Mouse (Mus musculus): ENCODE results near the gene Mcidas. TPM values are rescaled to one million over a fixed set of nuclear protein-coding genes. Genes with fewer than 3 reads are reported as not detected.

Gene Mcidas
- total and polyA plus RNA-seq, 3 experiments: not detected

DNA sequence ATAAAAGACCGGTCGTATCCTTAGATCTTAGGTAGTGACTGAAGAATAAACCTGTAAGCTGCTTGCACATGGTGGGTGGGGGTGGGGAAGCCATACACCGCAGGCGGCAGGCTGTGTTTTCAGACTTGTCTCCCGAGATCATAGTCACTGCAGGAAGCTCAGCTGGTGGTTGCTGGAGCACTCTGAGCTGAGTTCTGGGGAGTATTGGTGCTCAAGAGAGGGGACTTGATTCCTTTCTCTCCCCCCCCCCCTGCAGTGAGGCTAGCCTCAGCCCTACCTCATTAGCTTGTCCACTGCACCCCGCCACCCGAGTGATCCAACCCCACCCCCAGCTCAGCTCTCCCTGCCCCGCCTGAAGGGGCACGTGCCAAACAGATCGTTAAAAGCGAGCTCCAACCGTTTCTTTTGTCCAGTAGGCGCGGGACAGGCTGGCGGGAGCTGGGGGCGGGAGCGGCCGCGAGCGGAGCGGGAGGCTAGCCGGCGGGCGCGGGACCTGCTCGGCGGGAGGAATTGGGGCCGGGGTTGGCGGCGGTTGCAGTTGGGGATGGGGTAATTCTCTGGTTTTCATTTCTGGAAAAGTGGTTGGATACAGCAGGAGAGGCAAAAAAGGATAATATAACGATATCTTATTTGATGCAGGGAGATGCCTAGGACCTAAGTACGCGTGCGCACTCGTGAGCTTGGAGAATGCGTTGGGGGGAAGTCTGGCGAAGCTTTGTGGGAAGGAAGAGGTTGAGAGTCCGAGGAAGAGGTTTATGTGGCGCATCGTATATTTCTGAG is 38.3 kb downstream of the Mcidas start:
- dilution Hi-C loops (cut with MboI; ENCODE audit: extremely low pct_ligation_motif_present, extremely low pct_unique_long_range_greater_than_20kb, low sequenced_read_pairs) (no loop called here), in situ Hi-C loops (cut with MboI; ENCODE audit: low pct_ligation_motif_present, low pct_unique_long_range_greater_than_20kb, low sequenced_read_pairs) (loop anchor here (5.0 to 25.0 kb wide), 3 partner anchors 45 to 745 kb away; partner anchors contain the start of genes Ankrd55 and Ccno)
- TF ChIP-seq ZMIZ1 (IDR thresholded peaks at IDR 0.05; ENCODE audit: low read depth, low read length) (no peak), BHLHE40 (IDR thresholded peaks at IDR 0.05; ENCODE audit: low read depth, low read length) (peak; percentile 20; the same call in 1 of the 2 replicates)
- peaks cover 2 to 9% of the 10 kb centered on the region in 2 experiments; a peak in 1 of 4 replicates for H3K4me1 ChIP-seq (ENCODE audit: control insufficient read depth in 1 of 2, insufficient read depth in 2 of 2)
- no peak overlapping the region for H3K4me3 ChIP-seq (replicated peaks in 1 of 3; ENCODE audit: low read depth in 2 of 3, low read length in 2 of 3, poor library complexity in 1 of 3)
- no peak overlapping the region for H3K9ac ChIP-seq (ENCODE audit: insufficient read depth, low read depth)
- H3K27ac ChIP-seq (ENCODE audit: insufficient read depth, low read depth): no peak overlapping the region
- H3K9me3 ChIP-seq (replicated peaks; ENCODE audit: low read length): no peaks in the 10 kb centered on the region
- no peaks in the 10 kb centered on the region for H3K36me3 ChIP-seq (replicated peaks in 1 of 2; ENCODE audit: control insufficient read depth in 1 of 2, insufficient read depth in 1 of 2, low read length in 1 of 2)
- no peak for DNase-seq (ENCODE audit: extremely low read depth)
- peaks cover 17% of the 10 kb centered on the region for H3K27me3 ChIP-seq (replicated peaks)
- peak overlapping the region; percentile 25; the same call in 1 of the 2 replicates for H3K4me2 ChIP-seq (ENCODE audit: insufficient read depth, low read depth, poor library complexity, severe bottlenecking)
- no peaks in the 10 kb centered on the region for H3K79me2 ChIP-seq (replicated peaks; ENCODE audit: control insufficient read depth, extremely low read depth, insufficient read depth, poor library complexity, severe bottlenecking)

DNA sequence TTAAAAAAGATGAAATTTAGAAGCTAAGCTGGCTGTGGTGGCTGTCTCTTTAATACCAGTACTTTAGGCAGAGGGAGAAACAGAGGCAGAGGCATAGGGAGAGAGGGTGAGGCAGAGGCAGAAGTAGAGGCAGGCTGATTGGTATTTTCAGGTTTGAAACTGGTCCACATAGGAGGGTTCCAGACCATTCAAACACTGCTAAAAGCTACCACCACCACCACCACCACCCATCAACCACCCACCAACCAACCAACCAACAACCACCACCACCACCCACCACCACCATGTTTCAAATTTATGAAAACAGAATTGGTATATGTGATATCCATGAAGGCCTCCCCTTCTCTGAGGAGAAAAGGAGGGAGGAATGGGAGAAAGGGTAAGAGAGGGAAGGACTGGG is 39.2 kb downstream of the Mcidas start:
- in situ Hi-C loops (cut with MboI; ENCODE audit: low pct_ligation_motif_present, low pct_unique_long_range_greater_than_20kb, low sequenced_read_pairs) (loop anchor here (5.0 to 25.0 kb wide), 3 partner anchors 46 to 746 kb away; partner anchors contain the start of genes Ankrd55 and Ccno), dilution Hi-C loops (cut with MboI; ENCODE audit: extremely low pct_ligation_motif_present, extremely low pct_unique_long_range_greater_than_20kb, low sequenced_read_pairs) (no loop called here)
- H3K4me1 ChIP-seq (ENCODE audit: control insufficient read depth in 1 of 2, insufficient read depth in 2 of 2): peaks cover 5 to 9% of the 10 kb centered on the region in 2 experiments; a peak in 1 of 4 replicates
- H3K36me3 ChIP-seq (replicated peaks in 1 of 2; ENCODE audit: control insufficient read depth in 1 of 2, insufficient read depth in 1 of 2, low read length in 1 of 2): no peaks in the 10 kb centered on the region
- no peak for DNase-seq (ENCODE audit: extremely low read depth)
- TF ChIP-seq PAX5 (IDR thresholded peaks at IDR 0.05; ENCODE audit: low read length) (no peak), POLR2AphosphoS2 (IDR thresholded peaks at IDR 0.05; ENCODE audit: low read depth, low read length) (no peak), MYC (IDR thresholded peaks at IDR 0.05; ENCODE audit: low read depth, low read length) (no peak), UBTF (IDR thresholded peaks at IDR 0.05; ENCODE audit: low read depth, low read length) (no peak), TCF12 (IDR thresholded peaks at IDR 0.05; ENCODE audit: low read depth, low read length) (no peak), ELF1 (IDR thresholded peaks at IDR 0.05; ENCODE audit: low read depth, low read length) (no peak), ZNF384 (IDR thresholded peaks at IDR 0.05; ENCODE audit: low read depth, low read length) (no peak), RCOR1 (conservative IDR thresholded peaks at IDR 0.05; ENCODE audit: low read depth, low read length) (no peak), BHLHE40 (IDR thresholded peaks at IDR 0.05; ENCODE audit: low read depth, low read length) (no peak), USF1 (IDR thresholded peaks at IDR 0.05; ENCODE audit: low read depth, low read length) (no peak), JUND (conservative IDR thresholded peaks at IDR 0.05; ENCODE audit: low read depth, low read length) (no peak), KAT2A (IDR thresholded peaks at IDR 0.05; ENCODE audit: insufficient replicate concordance, low read length) (no peak), ZC3H11A (IDR thresholded peaks at IDR 0.05; ENCODE audit: low read depth, low read length) (no peak), CTCF (conservative IDR thresholded peaks at IDR 0.05 in 1 of 2, IDR thresholded peaks at IDR 0.05 in 1 of 2; ENCODE audit: low read depth in 2 of 2, low read length in 2 of 2) (no peak), USF2 (conservative IDR thresholded peaks at IDR 0.05; ENCODE audit: low read depth, low read length) (no peak), TBP (conservative IDR thresholded peaks at IDR 0.05; ENCODE audit: low read depth, low read length) (no peak), ZMIZ1 (IDR thresholded peaks at IDR 0.05; ENCODE audit: low read depth, low read length) (no peak), POLR2A (IDR thresholded peaks at IDR 0.05; ENCODE audit: low read depth, low read length) (no peak)
- no peak overlapping the region for H3K4me3 ChIP-seq (replicated peaks in 1 of 3; ENCODE audit: low read depth in 2 of 3, low read length in 2 of 3, poor library complexity in 1 of 3)
- peaks cover 19% of the 10 kb centered on the region for H3K27me3 ChIP-seq (replicated peaks)
- no peak overlapping the region for H3K9ac ChIP-seq (ENCODE audit: insufficient read depth, low read depth)
- no peak overlapping the region for H3K4me2 ChIP-seq (ENCODE audit: insufficient read depth, low read depth, poor library complexity, severe bottlenecking)
- H3K79me2 ChIP-seq (replicated peaks; ENCODE audit: control insufficient read depth, extremely low read depth, insufficient read depth, poor library complexity, severe bottlenecking): no peaks in the 10 kb centered on the region
- H3K9me3 ChIP-seq (replicated peaks; ENCODE audit: low read length): no peaks in the 10 kb centered on the region
- H3K27ac ChIP-seq (ENCODE audit: insufficient read depth, low read depth): no peak overlapping the region

Measured in CH12.LX (cell line).